Mouse (Mus musculus) cerebellum, adult 8-10 months (tissue): ENCODE data around the gene Ccar1.
"Not testable (repeated sequence)": the region's sequence is repeated elsewhere in the genome, so short reads cannot be mapped to it uniquely, and the experiment has no call there.

Experiments
- DNase-seq: peaks from one replicate; pipeline ENCODE4 v3.0.0; 2022

Ccar1 gene

DNA sequence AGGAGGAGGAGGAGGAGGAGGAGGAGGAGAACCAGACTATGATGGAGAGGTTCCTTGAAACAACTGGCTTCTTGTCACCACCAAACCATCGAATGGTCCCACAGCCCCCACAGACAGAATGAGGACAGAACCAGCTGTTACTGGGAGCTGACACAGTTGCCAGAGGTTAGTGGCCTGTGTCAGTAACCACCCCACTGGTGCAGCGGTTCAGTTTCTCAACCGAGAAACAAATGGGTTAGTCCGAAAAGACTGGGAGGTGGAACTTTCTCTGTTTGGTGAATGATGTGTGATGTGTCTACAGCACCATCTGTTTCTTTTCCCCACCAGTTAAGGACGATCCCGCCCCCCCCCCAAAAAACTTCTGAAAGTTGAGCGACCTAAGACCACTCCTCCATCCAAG is 67.2 kb downstream of the Ccar1 start:
- DNase-seq = no peak

- no peak for DNase-seq
Measured at GRCm38 (mm10) chr10:62722701-62723100, 69.4 kb downstream of the Ccar1 start.

GRCm38 (mm10) chr10:62720574-62720973 is 71.5 kb downstream of the Ccar1 start:
- not testable (repeated sequence) for DNase-seq

- no peak for DNase-seq
Measured at GRCm38 (mm10) chr10:62713457-62713856, 78.6 kb downstream of the Ccar1 start.

GRCm38 (mm10) chr10:62703579-62703978 is 88.5 kb downstream of the Ccar1 start:
- no peak for DNase-seq

DNA sequence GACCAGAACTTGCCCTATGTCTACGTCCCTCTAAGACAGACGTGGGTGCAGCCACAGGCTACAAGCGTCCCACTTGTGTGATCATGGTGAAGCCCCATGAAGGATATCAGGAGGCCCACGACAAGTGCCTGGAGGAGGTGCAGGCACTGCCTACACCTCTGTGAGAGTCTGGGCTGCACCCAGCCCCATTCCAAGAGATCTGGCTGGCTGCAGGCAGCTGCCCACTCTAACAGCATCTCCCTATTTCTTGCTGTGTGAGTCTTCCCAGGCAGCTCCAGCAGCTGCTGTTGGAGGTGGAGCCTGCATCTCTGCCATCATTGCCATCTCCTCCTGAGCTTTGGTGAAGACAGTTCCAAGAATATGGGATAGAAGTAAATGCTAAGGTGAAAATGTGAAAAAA is 89.7 kb downstream of the Ccar1 start:
- DNase-seq = no peak
